Mouse (Mus musculus): ENCODE results near the gene Coasy.
"Not testable (repeated sequence)": the region's sequence is repeated elsewhere in the genome, so short reads cannot be mapped to it uniquely, and the experiment has no call there.

Gene Coasy

DNA sequence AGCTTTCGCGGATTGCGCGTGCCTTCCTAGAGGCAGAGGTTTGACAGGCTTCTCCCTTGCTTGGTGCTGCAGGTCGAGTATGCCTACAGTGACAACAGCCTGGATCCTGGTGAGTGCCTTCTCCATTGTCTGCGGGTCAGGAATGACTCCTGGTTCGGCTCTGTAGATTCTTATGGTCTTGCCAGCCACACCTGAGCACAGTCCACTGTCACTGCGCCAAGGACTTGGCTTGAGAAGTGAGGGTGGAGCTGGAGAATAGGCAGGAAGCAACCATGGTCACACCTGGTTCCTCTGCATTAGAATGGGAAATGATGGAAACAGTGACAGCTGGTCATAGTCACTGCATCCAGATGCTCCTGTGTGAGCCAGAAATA is 5.3 kb downstream of the Coasy start:
- no peak for DNase-seq (ENCODE audit: low spot score in 2 of 2)

DNA sequence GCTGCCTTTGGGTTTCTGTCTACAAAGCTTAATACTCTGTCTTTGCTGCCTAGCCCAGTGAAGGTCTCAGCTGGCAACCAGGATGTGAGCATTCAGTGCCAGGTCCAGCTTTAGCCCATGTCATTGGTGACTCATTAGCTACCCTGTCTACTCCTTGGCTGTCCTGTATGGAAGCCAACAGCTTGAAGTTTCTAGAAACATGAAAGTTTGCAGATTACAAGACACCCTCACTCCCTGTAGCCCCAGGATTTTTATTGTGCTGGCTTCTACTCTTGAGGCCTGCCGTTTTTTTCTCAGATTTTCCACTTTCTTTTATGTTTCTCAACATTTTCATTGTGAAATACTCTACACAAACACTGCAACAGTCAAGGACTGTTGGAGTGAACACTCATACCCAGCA is 7.6 kb downstream of the Coasy start:
- DNase-seq (ENCODE audit: low spot score in 2 of 2) = no peak

DNA sequence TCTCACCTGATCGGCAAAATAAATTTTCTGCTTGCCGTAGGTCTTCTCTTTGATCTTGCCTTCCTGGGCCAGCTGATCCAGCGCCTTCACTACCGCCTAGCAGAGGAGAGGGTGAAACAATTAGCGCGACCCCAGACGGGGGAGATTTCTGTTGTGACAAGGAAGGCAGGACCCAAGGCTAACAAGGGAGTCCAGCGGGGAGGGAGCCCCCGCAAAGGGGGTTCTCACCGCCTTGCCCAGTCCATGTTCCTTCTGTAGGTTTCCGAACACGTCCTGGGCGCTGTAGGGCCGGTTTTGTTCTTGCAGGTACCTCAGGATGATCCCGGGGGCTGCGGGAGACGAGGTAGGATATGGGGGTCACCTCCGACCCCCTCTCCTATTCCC is 12.6 kb downstream of the Coasy start:
- no peak for DNase-seq (ENCODE audit: low spot score in 2 of 2)

DNA sequence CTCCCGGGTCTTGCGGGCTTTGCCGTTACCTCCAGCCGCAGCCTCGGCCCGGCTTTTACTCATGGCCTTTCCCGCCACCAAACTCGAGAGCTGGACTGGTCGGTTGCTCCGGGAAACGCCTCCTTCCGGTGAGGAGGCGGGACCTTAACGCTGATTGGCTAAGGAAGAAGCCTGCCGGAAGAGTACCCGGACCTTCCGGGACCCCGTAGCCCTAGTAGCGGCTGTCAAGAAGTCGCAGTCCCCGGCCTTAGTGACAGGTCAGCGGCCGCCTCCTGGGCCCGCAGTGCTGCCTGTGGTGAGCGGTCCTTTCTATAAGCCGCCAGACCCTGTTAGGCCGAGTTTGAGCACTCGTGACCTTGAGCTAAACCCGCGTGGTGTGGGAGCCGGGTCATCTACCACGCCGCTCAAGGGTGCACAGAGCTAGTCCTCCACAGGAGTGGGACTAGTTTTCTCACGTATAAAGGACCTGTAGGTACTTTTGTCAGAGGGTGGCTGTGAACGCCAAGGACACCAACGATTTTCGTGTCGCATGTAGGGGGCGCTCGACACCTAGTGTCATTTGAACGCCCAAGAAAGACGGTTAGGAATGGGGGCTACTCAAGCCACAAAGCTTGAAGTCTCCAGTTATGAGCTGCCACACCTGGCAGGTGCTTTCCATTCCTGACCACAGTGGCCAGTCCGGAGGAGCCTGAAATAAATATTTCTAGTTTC is 13.1 kb downstream of the Coasy start, which contains the start of gene Psmc3ip:
Psmc3ip (minus strand) TSS at position 123 of the 711 bp plus-strand sequence.
- peak; percentile 83 to 95 for DNase-seq (ENCODE audit: low spot score in 2 of 2)

DNA sequence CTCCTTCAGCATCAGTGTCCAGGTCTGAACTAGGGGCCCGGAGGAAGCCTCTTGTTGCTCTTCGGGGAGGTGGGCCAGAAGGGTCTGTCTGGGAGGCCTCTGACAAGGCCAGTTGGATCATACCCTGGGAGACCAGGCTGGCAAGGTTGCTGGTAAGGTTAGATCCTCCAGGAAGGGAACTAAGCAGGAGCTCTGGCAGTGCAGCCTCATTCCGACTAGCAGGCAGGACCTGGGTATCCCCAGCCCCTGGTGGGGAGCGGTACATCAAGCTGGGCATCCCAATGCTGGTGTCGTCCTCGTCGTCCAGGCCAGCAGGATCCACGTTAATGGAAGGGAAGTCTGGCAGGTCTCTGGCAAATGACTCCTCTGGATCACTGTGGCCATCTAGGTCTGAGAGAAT is 15.9 kb downstream of the Coasy start:
- DNase-seq (ENCODE audit: low spot score in 2 of 2) = no peak

DNA sequence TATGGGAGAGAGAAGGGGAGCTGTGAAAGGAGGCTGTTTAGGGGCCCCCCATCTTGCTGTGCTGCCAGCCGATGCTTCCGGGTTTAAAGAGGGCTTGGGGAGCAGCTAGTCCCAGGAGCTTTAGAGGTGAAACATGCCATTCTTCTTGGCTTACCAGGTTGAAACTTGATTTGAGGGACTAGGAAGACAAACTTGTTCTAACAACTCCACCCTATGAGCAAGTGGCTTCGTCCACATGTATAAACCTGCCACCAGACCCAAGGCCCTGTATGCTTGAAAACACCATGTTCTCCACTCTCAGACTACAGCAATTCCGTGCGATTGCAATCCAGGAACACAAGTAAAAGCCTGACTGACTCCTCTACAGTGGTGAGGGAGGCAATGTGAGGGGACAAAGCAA is 20.6 kb downstream of the Coasy start:
- no peak for DNase-seq (ENCODE audit: low spot score in 2 of 2)

DNA sequence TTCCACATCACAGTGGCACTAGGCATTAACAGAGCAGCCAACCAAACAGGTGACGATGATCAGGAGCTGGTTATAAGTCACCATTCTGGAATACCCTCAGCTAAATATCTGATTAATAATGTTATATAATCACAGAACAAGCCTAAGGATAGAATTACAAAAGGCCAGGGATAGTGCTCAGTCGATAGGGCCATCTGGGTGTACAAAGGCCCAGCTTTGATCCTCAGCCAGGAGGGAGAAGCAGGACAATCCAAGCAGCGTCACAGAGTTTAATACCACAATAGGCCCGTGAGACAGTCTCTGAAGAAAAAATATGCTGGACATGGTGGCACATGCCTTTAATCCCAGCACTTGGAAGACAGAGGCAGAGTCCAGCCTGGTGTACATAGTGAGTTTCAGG is 27.0 kb downstream of the Coasy start:
- no peak for DNase-seq (ENCODE audit: low spot score in 2 of 2)

DNA sequence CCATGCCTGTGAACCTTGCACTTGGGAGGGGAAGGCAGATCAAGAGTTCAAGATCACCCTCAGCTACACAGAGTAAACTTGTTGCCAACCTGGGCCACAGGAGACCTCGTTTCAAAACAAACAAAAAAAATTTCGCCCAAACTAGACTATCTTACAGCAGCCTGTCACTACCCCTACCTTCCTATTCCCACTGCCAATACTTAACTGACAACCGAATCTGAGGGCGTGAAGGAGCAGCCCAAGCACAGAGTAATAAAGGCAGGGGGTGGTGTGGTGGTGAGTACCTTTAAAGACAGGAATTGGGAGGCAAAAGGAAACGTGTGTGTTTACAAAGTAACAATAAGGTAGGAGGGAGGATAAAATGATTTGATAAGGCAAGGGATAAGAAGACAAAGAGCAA is 28.3 kb downstream of the Coasy start:
- DNase-seq (ENCODE audit: low spot score in 2 of 2) = no peak

DNA sequence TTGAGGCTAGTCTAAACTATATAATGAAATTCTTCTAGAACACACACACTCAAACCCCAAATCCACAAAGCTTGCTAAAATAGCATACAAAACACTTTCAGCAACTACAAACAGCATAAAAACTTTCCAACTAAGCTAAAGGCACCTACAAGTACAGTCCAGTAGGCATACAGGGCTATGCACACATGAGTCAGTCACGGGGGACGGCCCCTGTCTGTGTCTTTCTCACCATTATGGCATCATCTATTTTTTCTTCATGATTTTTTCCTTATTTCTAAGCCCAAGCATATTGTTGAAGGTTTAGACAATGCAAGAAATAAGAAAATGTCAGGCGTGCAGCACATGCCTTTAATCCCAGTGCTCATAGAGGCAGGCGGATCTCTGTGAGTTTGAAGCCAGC is 28.8 kb downstream of the Coasy start:
- no peak for DNase-seq (ENCODE audit: low spot score in 2 of 2)

DNA sequence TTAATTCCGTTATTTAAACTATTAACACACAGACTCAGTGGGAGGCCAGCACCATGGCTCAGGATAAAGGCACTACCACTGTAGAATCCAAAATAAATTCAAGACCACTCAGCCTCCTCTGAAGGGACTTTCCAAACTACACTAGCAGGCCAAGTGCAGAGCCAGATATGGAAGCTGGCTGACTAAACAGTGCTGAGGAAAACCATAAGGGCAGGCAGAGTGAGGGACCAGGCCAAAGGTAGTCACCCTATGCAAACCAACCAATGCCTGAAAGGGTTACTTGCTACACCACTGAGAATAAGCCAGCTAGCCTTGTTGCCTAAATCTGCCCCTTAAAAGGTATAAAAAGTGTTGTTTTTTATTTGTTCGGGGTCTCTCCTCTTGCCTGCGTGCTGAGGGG is 29.8 kb downstream of the Coasy start:
- DNase-seq (ENCODE audit: low spot score in 2 of 2) = no peak

DNA sequence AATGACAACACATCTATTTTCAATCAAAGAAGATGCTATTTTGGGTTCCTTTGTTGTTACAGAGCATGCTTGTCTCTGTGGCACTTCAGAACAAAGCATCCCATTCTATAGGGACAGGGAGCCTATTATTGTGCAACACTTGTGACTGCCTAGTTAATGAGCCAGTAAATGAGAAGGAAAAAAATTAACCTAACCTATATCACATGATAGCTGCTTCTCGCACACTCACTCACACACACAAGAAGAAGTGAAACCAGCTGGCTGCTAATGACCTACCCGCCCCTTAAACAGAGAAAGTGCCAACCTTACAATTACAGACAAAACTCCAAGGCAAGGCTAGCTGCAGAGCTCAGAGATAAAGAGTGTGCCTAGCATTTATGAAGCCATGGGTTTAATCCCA is 33.2 kb downstream of the Coasy start:
- peak in 1 of 2 experiments; percentile 55 for DNase-seq (ENCODE audit: low spot score in 2 of 2)

DNA sequence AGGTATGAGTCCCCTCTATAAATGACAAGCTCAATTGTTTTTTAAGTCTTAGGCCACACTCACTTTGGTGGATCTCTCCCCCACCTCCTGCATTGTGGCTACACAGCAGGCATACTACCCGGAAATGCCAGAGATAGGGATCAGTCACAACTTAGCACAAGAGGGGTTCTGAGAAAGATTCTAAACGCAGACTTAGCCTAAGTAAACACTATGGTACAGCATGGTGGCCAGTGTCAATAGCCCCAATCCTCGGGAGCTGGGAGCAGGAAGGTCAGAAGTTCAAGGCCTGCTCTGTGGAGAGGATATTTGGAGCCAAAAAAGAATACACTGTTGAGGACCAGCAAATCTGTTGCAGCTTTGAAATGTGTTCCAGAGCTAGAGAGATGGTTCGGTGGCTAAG is 35.7 kb downstream of the Coasy start:
- DNase-seq (ENCODE audit: low spot score in 2 of 2) = no peak

DNA sequence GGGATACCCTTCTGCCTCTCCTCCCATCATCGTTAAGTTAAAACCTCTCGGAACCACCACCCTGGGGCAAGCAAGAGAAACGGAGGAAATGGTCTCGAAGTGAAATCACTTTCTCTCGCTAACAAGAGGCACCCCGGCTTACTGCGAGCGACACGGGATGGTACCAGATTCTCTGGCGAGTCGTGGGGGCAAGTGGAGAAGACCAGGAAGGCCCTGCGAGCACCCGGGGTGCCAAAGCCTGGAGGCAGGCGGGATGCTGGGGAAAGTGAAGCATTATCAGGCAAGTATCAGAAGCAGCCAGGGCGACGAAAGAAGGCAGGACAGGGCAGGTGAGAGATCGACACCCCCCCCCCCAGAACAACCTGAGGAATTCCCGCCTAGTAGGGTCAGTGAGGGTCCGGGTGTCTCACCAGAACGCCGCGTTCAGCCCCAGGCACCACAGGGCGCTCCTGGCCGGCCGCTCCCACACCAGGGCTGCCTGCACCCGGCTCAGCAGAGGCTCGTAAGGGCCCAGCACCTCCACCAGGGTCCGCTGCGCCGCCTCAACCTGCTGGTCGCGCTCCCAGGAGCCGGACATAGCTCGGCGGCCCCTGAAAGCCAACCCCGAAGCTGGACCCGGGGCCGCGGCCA is 36.9 kb downstream of the Coasy start:
- no peak for DNase-seq (ENCODE audit: low spot score in 2 of 2)

DNA sequence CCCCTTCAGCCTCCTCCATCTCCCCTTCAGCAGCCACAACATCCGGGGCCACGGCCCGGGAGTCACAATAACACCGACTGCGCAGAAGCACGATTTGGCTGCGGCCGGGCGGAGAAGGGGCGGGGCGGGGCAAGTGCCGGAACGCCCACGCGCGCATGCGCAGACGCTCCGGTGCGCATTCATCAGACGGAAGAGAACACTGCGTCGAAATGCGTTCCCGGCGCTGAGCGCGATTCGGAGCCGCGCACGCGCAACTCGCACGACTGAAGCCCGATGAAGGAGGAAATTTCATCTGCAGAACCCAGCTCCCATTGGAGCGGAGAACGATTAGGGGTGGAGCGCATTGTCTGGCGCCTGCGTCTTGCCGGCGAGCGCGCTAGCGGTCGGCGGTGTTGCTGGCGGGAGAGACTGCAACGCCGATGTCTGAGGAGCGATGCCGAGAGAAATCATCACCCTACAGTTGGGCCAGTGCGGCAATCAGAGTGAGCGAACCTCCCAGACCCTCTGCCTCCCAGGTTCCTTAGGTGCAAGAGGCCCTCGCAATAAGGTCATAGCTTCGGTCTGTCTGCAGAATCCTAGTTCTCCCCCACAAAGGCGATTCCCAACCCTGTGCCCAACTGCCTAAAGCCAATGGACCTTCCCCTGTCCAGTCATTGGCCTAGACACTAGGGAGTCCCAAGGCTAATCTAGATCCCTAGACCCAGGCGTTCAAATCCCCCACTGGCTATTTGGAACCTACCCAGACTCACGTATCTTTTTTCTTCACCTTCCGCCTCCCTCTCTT is 37.6 kb downstream of the Coasy start, which contains the start of the genes Retreg3 and Tubg1:
Retreg3 (minus strand) TSS at position 133 of the 784 bp plus-strand sequence.
Tubg1 (plus strand) TSS at position 178 of the 784 bp plus-strand sequence.
- peak; percentile 96 to 98 for DNase-seq (ENCODE audit: low spot score in 2 of 2)

DNA sequence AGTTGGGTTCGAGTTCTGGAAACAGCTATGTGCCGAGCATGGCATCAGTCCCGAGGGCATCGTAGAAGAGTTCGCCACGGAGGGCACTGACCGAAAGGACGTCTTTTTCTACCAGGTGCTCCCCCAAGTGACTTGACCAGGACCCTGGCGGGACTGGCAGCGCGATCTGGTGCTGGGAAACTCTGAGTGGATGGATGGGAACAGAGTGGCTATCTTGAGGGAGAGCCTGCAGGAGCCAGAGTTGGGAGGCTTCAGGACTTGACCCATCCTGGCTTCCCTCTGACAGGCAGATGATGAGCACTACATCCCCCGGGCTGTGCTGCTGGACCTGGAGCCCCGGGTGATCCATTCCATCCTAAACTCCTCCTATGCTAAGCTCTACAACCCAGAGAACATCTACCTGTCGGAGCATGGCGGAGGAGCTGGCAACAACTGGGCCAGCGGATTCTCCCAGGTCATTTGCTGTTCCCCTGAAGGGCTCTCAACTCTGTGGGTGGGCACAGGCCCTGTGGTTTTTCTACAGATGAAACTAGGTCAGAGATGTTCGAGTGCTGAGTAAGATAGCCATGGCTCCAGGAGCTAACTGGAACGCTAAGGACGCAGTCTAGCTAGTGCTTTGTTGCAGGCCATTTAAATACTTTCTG is 38.3 kb downstream of the Coasy start:
- DNase-seq (ENCODE audit: low spot score in 2 of 2) = no peak

DNA sequence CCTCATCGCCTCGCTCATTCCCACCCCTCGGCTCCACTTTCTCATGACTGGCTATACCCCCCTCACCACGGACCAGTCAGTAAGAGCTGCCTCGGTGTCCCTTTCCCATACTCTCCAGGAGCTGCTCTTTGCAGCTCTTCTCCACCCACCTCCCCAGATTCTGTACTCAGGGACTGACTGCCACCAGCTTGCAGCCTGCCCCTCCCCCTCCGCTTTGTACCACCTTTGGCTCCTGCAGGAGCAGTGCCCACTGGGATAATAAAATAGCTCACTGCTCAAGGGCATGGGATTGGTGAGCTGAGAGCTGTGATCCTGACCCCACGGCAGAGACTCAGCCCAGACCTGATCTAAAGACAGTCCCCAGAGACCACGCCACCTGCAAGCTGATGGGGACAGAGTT is 42.1 kb downstream of the Coasy start:
- not testable (repeated sequence) for DNase-seq (ENCODE audit: low spot score in 2 of 2)

DNA sequence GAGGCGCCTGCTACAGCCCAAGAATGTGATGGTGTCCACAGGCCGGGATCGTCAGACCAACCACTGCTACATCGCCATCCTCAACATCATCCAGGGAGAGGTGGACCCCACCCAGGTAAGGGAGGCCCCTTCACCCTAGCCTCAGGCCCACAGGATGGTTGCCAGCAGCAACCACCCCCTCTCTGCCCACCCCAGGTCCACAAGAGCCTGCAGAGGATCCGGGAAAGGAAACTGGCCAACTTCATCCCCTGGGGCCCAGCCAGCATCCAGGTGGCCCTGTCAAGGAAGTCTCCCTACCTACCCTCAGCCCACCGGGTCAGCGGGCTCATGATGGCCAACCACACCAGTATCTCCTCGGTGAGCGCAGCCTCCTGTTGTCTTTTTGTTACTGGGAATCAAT is 42.6 kb downstream of the Coasy start:
- DNase-seq (ENCODE audit: low spot score in 2 of 2) = not testable (repeated sequence)

DNA sequence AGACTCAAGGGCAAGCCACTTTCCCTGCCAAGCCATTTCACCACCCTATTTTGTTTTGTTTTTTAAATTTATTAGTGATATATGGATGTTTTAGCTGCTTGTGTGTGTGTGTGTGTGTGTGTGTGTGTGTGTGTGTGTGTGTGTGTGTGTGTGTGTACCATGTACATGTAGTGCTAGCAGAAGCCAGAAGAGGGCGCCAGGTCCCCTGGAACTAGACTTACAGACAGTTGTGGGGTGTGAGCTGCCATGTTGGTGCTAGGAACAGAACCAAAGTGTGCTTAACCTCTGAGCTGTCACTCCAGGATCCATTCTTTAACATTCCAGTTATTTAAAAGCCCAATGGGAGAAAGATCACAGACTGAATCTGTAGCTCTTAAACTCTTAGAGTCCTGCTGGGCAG is 44.7 kb downstream of the Coasy start:
- DNase-seq (ENCODE audit: low spot score in 2 of 2) = no peak

DNA sequence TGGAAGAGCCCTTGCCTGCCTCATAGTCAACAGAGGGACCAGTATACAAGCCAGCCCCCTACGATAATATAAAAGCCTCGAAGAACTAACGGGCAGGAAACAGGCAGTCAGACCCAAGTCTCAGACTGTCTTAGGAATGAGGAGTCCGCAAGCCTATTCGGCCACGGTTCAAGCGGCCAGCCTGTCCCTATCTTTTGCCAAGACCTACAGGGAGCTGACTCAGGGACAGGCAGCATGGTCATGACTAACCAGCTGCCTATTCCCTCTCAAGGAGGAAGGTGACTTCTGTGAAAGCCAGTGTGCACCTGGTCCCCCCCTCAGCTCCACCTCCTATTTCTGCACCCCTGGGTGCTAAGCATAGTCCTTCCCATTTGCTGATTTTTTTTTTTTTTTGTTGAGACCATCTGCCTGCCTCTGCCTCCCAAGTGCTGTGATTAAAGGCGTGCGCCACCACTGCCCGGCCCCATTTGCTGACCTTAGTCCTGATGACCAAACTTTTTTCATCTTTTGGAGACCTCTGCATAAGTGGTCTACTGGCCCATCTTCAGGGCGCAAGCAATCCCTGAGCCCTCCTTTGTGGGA is 46.7 kb downstream of the Coasy start:
- no peak for DNase-seq (ENCODE audit: low spot score in 2 of 2)

DNA sequence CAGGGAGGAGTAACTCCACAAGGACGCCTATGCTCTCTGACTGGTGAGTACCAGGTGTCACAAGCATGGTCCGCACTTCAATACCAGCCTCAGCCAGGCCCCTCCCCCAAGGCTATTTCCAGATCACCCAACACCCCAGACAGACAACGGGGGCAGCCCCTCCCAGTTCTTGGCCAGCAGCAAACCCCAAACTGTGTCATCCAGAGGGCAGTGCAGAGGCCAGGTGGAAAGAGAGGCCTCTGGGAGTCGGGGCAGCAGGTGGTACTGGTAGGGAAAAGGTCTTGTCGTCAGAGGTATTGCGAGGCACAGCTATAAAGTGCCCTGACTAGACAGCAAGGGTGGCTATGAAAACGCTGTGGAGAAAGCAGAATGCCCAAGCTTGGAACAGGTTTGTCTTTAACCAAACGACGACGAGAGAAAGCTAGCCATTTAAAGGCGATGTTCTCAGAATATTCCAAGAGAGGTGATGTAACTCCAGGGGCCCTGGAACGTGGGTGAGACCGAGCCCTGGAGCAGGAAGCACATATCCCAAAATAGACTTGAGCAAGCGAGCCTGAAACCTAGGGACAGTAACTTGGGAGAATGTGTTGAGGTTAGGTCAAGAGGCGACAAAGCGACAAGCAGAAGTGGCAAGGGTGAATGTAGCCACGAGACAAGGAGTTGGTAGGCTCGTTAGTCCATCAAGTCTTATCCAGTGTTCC is 47.8 kb downstream of the Coasy start:
- no peak for DNase-seq (ENCODE audit: low spot score in 2 of 2)

DNA sequence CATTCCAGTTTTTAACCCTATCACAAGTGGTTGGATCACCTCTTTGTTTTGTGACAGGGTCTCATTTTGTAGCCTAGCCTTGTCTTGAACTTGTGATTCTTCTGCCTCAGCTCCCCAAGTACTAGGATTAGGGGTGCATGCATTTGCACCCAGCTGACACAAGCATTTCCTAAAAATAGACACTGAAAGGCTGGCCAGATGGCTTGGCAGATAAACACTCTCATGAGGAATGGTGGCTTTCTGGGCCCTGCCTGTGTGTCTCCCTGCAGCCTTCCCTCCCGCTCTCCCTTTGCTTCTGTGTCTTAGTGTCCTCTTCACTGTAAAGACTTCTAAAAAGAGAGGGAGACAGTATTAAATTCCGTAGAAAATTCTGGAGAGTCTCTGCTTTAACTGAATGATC is 48.8 kb downstream of the Coasy start:
- no peak for DNase-seq (ENCODE audit: low spot score in 2 of 2)

Measured in left cerebral cortex, adult 9 months (tissue).